Mouse (Mus musculus) ZHBTc4 (cell line): ENCODE data around the gene Manba.
A peak's percentile ranks its signal among the peaks of the same experiment; 100 is the strongest.
"Not testable (repeated sequence)": the region's sequence is repeated elsewhere in the genome, so short reads cannot be mapped to it uniquely, and the experiment has no call there.

Experiments used
- DNase-seq: peaks from one replicate; pipeline ENCODE4 v3.0.0-alpha.2; 2011; ENCODE audit warnings: low read depth, low spot score

Gene Manba

GRCm38 (mm10) chr3:135486351-135486750, 940 bp downstream of the Manba start:
- no peak for DNase-seq

DNA sequence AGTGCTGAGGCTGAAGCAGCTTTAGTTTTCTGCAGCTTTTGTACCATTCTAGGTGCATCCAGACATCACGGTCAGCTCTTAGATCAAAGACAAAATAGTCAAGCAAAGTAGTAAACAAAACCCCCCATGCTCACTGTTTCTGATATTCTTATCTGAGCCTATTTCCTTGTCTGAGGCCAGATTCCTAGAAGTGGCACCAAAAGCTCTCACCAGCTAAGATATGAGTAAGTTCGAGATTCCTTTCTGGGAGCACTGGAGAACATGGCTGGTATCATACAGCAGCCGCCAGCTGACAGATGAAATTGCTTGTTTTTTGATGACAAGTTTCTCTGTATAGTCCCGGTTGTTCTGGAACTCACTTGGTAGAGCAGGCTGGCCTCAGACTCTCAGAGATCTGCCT, 2.4 kb downstream of the Manba start:
- no peak for DNase-seq

DNA sequence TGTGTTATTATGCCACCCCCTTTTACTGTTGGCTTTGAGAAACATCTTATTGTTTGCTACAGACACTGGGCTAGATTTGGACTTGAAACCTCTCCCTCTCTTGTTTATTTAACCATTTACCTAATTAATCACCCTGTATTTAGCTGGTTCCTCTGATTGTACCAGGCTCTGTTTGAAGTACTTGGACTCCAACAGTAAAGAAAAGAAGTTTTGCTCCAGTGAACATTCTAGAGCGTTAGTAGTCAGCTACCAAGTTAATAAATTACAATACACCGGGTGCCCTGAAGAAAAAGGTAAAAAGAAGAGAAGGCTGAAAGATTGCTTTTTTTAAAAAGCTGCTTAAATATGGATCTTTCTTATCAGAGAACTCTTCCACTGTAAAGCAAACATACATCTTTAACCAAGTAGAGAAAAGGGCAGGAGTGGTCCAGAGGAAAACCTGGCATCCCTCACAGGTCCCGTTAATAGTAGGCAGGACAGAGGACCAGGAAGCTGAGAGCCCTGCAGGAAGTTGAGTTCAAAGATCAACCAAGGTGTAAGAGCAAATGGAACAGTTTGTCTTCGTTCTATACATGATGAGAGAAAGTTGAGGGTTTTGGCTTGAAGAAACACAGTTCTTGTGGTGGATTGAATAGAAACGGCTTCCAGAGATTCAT, 4.6 kb downstream of the Manba start:
- DNase-seq: no peak

GRCm38 (mm10) chr3:135491102-135491501, 5.7 kb downstream of the Manba start:
- no peak for DNase-seq

DNA sequence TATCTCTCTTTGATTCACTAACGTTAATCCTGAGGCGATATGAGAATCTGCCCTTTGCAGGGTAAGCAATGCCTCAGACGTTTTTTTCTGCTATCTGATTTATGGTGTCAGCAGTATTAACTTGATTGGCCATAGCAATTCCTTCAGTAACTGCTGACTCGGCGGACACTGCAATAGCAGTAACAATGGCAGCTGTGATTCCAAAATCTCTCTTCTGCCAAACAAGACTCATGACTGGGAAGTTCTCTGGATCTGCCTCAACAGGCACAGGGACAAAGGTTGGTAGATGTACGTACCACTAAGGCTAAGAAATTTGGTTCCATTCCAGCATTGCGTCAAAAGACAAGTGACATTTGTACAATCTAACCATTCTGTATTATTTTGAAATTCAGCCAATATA, 7.9 kb downstream of the Manba start:
- not testable (repeated sequence) for DNase-seq

- peak; percentile 69 for DNase-seq
These were observed 12.5 kb downstream of the Manba start for GRCm38 (mm10) chr3:135497956-135498355.

DNA sequence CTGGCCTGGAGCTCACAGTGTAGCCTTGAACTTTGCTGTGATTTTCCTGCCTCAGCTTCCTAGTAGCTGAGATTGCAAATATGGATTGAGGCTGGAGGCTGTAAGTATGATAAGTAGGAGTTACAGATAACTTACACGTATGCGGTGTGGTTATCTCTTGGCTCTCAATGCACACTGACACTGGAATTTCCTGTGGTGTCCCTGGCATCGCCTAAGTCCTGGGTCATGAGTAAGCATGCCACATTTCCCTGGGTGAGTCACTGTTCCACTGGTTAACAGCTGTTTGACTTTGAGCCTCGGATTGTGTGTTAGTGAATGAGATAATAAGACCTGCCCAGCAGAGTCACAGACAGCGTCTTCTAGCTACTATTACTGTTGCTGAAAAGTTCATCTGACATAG, 13.5 kb downstream of the Manba start:
- DNase-seq: no peak

GRCm38 (mm10) chr3:135503160-135503559, 17.7 kb downstream of the Manba start:
- no peak for DNase-seq

DNA sequence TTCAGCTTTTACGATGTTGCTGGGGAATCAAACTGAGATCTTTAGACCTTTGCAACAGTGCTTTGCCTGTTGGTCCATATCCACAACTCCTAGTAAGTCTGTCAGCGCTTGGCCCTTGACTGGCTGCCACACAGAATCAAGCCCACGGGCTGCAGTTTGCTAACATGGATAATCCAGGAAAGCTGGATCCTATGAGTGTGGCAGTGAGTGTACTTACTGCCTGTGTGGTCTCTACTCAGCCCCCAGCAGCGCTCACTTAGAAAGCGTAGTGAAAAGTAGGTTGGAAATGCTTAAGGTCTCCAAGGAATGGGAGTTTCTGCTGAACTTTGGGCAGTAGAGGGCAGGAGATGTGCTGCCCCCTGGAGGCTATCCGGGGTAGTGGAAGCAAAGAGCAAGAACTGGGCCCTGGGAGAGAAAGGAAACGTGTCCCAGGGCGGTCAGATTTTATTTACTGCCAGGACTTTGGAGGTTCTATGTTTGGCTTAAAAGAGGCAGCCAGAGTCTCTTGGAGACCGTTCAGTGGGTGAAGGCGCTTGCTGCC, 20.0 kb downstream of the Manba start:
- peak; percentile 91 for DNase-seq

DNA sequence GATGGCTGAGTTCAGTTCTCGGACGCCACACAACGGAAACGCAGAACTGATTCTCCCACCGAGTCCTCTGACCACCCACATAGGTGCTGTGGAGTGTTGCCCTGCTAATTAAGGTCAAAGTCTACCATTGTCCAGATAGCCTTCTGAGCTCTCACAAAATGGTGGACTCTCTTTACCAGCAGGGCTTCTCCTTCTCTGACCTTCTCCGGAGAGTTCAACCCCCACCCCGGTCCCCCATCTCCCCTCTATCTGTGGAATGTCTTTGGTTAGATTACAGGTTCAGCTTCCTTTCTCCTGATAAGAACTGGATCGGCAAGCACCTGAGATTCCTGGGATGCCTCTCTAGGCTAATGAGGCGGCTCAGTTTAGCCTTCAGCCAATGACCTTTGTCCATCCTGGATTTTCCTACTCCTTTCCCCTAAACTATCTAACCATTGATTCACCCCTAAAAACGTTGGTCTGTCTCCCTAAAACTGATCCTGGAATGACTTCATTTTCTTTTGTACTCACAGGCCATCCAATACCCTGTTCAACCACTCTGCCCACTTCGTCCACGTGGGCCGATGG, 20.6 kb downstream of the Manba start:
- no peak for DNase-seq

DNA sequence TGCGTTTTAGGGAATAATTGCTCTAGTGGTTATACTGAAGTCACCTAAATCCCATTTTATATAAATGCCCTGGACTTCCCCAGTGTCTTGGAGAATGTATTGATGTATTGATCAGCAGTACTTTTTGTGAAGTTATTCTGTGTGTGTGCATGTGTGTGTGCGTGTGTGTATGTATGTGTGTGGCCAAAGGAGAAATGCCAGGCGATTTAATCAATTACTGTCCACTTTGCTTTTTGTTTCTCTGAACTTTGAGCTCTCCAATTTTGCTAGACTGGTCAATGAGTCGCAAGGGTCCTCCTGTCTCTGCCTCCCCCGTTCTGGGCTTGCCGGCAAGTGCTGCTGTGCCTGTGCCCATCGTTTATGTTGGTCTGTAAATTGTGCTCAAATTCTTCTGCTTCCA, 22.1 kb downstream of the Manba start:
- DNase-seq: no peak

DNA sequence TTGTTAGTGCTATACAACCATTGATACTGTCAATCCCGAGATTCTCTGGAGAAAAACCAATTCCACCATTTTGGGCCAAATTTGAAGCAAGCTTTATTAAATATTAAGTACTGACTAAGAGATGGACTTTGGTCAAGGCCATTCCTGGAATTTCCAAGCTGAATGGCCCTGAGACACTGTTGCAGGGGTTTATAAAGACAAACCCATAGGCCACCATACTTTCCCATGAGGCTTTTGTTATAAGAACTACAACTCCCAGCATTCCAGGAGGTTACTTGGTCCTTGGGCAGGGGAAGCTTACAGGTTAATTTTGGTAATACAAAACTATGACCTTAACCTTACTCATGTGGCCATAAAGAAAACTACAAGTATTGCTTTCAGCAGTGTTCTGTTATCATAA, 22.8 kb downstream of the Manba start:
- peak; percentile 73 for DNase-seq

DNA sequence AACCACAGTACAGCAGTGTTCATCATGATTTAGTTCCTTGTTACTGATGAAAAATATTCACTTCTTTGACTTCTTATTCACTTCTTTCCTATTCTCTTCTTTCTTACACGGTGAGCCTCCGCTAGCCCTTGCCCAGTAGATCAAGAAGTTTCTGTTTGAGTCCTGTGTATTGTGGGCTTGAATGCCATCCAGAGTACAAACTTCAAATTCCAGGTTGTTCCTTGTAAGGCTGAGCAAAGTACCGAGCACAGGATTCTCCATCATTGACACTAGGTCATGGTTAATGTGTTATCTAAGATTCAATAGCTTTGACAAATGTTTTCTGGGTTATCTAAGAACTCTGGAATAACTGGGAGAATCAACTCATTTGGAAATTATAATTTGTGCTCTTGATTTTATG, 25.0 kb downstream of the Manba start:
- no peak for DNase-seq

- peak; percentile 46 for DNase-seq
These were observed 26.3 kb downstream of the Manba start for GRCm38 (mm10) chr3:135511683-135512082.

DNA sequence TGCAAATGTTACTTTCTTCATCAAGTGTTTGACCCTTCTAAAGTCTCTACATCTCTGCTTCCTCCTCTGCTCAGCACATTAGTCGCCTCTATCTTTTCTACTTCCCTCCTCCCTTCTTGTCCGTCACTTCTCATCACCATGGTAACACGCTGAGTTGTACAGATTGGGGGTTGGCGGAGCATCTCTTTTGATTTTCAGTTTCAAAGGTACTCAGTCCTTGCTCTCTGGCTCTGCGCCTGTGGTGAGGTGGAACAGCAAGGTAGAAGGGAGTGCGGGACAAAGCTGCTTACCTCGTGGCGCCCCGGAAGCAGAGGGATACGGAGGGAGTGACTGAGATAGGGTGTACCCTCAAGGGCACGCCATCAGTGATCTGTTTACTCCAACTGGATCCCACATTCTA, 27.9 kb downstream of the Manba start:
- peak; percentile 46 for DNase-seq

DNA sequence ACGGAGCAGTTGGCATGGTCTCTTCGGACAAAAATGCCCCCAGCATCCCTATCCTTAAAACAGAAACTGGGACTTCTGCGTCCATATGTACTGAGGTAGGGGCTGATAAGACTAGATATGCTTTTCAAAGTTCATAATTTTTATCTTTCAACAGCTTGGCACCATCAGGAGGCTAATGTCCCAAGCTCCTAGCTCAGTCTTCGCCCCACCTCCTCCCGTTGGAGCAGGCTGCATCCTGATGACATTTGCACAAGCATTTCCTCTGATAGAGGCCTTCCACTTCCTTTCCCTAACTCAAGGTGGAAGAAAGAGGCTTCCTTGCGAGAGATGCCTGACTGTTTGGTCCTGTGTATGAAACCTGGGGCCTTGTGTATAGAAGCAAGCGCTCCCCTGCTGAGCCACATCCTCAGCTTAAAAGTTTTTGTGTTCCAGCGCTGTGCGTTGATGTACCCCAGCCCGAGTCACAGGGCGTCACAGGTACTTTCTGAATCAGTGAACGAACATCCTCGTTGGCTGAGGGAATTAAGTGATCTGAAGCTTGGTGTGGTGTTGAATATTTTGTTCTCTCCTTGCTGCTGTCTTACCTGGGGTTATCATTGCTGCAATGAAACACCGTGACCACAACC, 28.5 kb downstream of the Manba start:
- peak; percentile 53 for DNase-seq

- no peak for DNase-seq
These were observed 29.8 kb downstream of the Manba start for GRCm38 (mm10) chr3:135515246-135515645.

DNA sequence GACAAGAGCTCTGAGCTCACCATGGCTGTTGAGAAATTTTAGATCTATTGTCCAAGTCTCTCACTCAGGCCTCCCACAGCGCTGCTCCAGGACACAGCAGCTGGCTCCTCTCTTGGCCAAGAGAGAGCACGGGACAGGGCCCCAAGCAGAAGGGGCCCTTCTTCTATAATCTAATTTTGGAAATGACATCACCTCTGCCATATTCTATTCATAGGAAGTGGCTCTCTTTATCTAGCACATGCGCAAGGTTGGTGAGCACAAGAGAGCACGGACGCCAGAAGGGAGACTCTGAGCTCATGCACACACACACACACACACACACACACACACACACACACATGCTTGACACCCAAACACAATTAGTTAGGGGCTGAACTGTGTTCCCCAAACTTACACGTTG, 31.5 kb downstream of the Manba start:
- no peak for DNase-seq

DNA sequence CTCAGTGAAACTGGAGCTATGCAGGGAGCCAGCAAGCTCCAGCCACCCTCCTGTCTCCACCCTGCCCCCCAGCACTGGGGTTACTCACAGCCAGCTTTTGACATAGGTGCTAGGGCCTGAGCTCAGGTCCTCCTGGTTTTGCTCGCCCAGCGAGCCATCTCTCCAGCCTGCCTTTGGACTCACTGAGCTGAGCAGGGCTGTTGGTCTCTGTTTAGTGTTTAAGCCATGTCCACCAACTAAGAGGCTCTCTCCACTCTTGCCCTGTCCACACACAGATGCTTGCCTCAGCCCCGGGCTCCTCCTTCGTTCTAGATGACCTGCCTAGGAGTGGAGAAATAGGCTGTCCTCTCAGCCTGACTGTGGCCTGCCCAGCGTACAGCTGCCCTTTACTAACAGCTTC, 33.5 kb downstream of the Manba start:
- no peak for DNase-seq

DNA sequence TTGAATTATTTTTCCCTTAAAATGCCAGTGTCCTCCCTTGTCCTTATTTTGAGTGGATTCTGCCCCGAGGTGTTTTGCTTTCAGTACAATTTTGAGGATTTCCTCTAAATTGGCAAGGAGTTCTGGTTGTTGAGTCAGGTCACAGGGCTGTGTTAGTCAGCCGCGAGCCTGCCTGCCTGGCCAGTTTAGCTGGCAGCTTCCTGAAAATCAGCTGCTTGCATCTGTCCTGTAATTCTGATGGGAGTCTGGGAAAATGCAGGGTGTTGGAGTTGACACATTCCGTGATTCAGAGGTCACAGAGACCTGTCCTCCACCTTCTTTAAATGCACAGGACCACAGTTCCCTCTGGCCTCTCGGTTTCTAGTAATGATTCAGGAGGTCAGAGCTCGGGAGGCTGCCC, 34.2 kb downstream of the Manba start:
- DNase-seq: no peak

DNA sequence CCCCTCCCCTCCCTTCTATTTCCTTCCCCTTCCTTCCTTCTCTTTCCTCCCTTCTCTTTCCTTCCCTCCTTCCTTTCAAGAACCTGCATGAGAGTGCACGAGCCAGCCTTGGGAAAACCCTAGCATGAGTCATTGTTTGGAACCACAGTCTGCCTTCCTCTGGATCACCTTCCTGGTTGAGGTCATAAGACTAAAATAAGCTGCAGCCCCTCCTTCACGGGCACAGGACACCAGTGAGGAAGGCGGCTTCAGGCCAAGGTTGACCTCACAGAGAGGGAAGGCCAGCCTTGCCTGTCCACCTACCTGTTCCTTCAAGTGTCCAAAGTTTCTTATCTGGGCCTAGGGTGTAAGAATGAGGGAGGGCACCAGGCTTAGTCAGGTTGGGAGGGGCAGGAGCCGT, 36.6 kb downstream of the Manba start:
- DNase-seq: no peak

- DNase-seq: peak; percentile 82
These were observed 37.4 kb downstream of the Manba start for GRCm38 (mm10) chr3:135522618-135523355.
